Mouse (Mus musculus) ES-CJ7 (cell line): ENCODE data around the gene Ntng1.
"Not testable (repeated sequence)": the region's sequence is repeated elsewhere in the genome, so short reads cannot be mapped to it uniquely, and the experiment has no call there.

Experiments
- DNase-seq: peaks from one replicate; pipeline ENCODE4 v3.0.0; 2011; ENCODE audit warnings: low read depth, low spot score

The Ntng1 gene

DNA sequence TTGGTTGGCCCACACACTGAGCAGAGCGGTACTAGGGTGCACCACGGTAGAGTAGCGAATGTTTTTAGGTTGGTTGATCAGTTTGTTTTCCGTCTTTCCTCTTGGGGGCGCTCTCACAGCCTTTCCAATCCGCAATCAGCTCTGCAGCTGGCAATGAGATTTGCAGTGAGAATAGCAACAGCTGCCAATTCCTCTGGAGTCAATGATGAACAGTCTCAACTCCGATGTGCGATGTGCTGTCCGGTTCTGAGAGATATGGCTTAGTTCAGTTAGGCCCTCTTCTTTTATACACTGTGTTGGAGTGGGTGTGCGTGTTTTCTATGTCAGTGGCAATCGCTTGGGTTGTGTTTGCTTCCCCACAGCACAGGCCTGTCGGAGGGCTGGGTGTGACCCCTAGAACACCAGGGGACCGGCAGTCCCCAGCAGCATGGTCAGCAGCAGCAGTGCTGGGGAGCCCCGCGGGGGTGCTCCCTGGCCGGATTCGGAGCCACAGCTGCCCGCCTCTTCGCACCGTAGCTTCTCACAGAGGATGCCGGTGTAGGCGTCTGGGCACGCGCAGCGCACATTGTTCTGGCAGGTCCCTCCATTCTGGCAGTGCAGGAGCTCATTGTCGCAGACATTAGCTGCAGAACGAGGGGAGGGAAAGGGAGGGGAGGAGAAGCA lies 361.4 kb downstream of the Ntng1 start:
- peak; percentile 77 for DNase-seq

DNA sequence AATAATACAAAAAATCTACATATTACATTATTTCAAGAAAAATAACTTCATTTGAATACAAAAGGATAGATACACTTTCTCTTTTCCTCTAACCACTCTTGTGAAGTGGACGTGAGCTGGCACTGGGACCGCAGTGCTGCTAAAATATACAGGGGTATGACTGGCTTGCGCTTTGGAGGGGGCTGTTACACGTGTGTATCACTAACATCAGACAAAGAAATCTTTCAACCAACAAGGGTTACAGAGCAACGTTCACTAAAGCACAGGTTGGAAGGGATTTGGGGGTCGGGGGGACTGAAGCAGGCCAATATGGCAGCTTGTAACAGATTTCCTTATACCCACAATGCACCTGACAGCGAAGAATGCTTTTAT lies 361.9 kb downstream of the Ntng1 start:
- DNase-seq: no peak

GRCm38 (mm10) chr3:109775200-109775599 lies 368.6 kb downstream of the Ntng1 start:
- no peak for DNase-seq

GRCm38 (mm10) chr3:109772120-109772519 lies 371.7 kb downstream of the Ntng1 start:
- no peak for DNase-seq

DNA sequence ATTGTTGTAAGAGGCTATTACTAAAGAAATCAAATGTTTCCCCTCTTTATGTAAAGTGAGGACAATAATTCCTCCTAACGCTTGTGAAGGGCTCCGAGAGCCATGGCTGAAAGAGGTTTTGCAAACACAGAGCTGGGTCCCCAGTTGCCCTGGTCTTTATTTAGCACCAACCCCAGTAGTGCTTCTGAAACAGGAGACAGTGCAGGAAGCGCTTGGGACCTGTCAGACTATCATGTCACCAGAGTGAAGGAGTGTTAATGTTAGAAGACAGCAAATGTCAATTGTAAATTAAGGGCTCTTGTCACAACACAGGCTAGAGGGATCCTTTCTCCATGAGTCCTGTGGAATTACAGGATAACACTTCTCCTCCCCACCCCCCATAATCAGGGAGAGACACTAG lies 376.9 kb downstream of the Ntng1 start:
- no peak for DNase-seq

GRCm38 (mm10) chr3:109765608-109766007 lies 378.2 kb downstream of the Ntng1 start:
- DNase-seq: no peak

- no peak for DNase-seq
Observed at GRCm38 (mm10) chr3:109765141-109765540, 378.7 kb downstream of the Ntng1 start.

GRCm38 (mm10) chr3:109756426-109756825 lies 387.4 kb downstream of the Ntng1 start:
- no peak for DNase-seq

DNA sequence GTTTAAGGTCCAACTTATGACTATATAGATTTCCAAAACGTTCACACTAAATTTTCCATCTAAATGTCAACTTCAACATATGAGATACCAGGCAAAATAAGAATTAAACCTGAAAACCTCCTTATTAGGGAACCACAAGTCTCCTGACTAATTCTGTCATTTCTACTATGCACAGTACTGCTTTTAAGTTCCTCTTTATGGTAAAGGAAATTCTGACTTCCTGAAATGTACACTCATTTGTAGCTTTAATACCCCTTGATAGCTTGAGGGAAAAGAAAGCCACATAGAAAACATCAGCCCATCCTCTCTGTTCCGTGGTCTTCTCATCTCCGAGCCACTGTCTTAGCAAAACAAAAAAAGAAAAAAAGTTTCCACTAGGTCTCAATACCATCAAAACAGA lies 396.2 kb downstream of the Ntng1 start:
- not testable (repeated sequence) for DNase-seq

DNA sequence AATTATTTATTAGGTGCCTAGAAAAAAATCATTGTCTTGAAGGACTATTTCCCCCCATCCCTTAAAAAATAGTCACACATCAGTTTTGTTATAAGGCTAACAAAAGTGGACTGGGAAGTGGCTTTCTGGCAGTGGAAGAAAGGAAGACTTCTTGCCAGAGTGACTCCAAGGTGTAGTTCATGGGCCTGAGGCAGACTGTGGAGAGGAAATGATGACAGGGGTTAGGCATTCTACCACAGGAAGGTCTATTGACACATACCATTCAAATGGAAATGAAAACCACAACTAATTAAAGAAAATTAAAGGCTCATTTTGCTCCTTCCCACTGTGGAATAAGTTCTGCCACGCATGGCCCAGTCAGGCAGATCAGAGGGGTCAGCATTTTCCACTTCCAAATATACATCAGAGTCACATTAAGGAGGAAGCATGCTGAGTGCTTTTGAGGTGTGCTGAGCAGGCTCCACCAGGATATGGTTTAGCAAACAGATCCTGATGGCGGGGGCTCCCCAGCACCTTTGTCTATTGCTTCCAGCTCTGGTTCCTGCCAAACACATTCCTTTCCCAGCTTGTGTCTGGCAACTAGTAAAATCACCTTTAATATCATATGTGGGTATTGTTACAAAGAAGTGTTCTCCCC lies 403.2 kb downstream of the Ntng1 start:
- no peak for DNase-seq

- DNase-seq: peak; percentile 35
Observed at GRCm38 (mm10) chr3:109732327-109733182, 411.3 kb downstream of the Ntng1 start.

- DNase-seq: no peak
Observed at GRCm38 (mm10) chr3:109731592-109732230, 412.1 kb downstream of the Ntng1 start.
